Mouse (Mus musculus) spleen, postnatal 14 days (tissue): Measurements from ENCODE around the gene 1700007K13Rik.

Experiments used
- DNase-seq, 2 experiments: peaks; one replicate each; pipeline ENCODE4 v3.0.0; 2021 to 2022; ENCODE audit warnings: low spot score in 2 of 2

The 1700007K13Rik gene

GRCm38 (mm10) chr2:28415387-28416024 lies 50.6 kb downstream of the 1700007K13Rik start:
- DNase-seq, result no peak

- DNase-seq, result no peak
Observed at GRCm38 (mm10) chr2:28414757-28415137, 51.4 kb downstream of the 1700007K13Rik start.

- DNase-seq, result no peak
Observed at GRCm38 (mm10) chr2:28414116-28414756, 51.9 kb downstream of the 1700007K13Rik start.

- no peak for DNase-seq
Observed at GRCm38 (mm10) chr2:28412936-28413335, 53.2 kb downstream of the 1700007K13Rik start.
